Mouse (Mus musculus) myocyte (in vitro differentiated cells): ENCODE data around the gene Fut4.

ENCODE experiments used
- CEBPB ChIP-seq: IDR thresholded peaks from 2 replicates; pipeline ENCODE4 v1.6.1; 2011; ENCODE audit warnings: mild to moderate bottlenecking, moderate library complexity; ENCODE audit not compliant: poor library complexity, insufficient read depth, severe bottlenecking
- E2F4 ChIP-seq: IDR thresholded peaks from one replicate; pipeline ENCODE4 v1.6.1; 2011; ENCODE audit warnings: mild to moderate bottlenecking, control low read depth, moderate library complexity; ENCODE audit not compliant: insufficient read depth
- MAX ChIP-seq: IDR thresholded peaks from one replicate; pipeline ENCODE4 v1.6.1; 2011; ENCODE audit warnings: low read depth, mild to moderate bottlenecking, control low read depth
- MYOG ChIP-seq, 3 experiments: IDR thresholded peaks; one replicate each; pipeline ENCODE4 v1.6.1; 2011; ENCODE audit warnings: control low read depth in 2 of 3, low read depth in 2 of 3, mild to moderate bottlenecking in 2 of 3; ENCODE audit not compliant: insufficient read length in 2 of 3, control insufficient read depth in 1 of 3, insufficient read depth in 1 of 3
- POLR2A ChIP-seq: IDR thresholded peaks from one replicate; pipeline ENCODE4 v1.6.1; 2011; ENCODE audit warnings: low read depth, mild to moderate bottlenecking, control low read depth, moderate library complexity; ENCODE audit not compliant: insufficient read length
- POLR2AphosphoS2 ChIP-seq: IDR thresholded peaks from one replicate; pipeline ENCODE4 v1.6.1; 2011; ENCODE audit warnings: low read depth, control low read depth; ENCODE audit not compliant: insufficient read length
- REST ChIP-seq: IDR thresholded peaks from one replicate; pipeline ENCODE4 v1.6.1; 2011; ENCODE audit warnings: mild to moderate bottlenecking, control low read depth, moderate library complexity; ENCODE audit not compliant: insufficient read depth, insufficient read length
- TCF12 ChIP-seq: IDR thresholded peaks from one replicate; pipeline ENCODE4 v1.6.1; 2011; ENCODE audit warnings: mild to moderate bottlenecking, control low read depth; ENCODE audit not compliant: poor library complexity, insufficient read depth, severe bottlenecking
- USF1 ChIP-seq: IDR thresholded peaks from one replicate; pipeline ENCODE4 v1.6.1; 2011; ENCODE audit warnings: low read depth, mild to moderate bottlenecking, control low read depth, moderate library complexity

DNA sequence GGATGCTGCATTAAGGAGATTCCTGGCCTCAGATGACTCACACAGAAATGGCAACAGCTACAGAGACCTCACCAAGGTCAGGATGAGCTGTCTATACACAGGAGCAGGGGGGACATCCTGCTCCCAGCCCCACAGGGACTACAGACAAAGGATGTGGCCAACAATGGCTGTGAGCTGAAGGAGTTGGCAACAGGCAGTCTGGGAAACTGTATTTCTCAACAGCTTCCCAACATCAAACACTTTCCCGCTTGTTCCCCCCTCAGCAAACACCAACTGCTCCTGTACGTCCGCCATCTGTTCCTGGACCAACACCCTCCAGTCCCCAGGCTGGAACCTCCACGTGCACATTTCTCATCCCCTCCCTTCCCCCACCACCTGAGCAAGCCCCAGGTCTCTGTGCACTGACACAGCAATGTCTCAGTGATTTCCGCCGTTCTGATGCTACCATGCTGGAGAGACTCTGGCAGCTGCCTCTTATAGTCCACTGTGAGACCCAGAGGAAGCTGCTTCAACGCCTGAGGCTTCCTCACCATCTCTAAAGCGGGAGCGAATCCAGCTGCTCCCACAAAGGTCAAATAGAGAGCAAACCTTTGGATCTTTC, 21.2 kb downstream of the Fut4 start:
- TF ChIP-seq POLR2AphosphoS2 (no peak), POLR2A (no peak), MAX (no peak), USF1 (no peak), CEBPB (no peak), TCF12 (no peak), E2F4 (no peak), REST (no peak), MYOG (IDR thresholded peaks at IDR 0.05; ENCODE audit: control insufficient read depth in 1 of 3, insufficient read depth in 1 of 3, insufficient read length in 2 of 3, low read depth in 2 of 3) (no peak)
